Mouse (Mus musculus) forebrain, embryonic 14.5 days (tissue): ENCODE data around the gene Zfp747. TPM values are rescaled to one million over a fixed set of nuclear protein-coding genes. Genes with fewer than 3 reads are reported as not detected.
"Not testable (repeated sequence)": the region's sequence is repeated elsewhere in the genome, so short reads cannot be mapped to it uniquely, and the experiment has no call there.

Experiments
- ATAC-seq: fragments of 200-750 bp; cut with Nextera tagmentation; 2 replicates; pipeline ENCODE4 v1.8.0; 2017; ENCODE audit warnings: mild to moderate bottlenecking, moderate library complexity
- DNase-seq: peaks from one replicate; pipeline ENCODE4 v3.0.0-alpha.2; 2015; ENCODE audit warnings: low spot score
- H3K27ac ChIP-seq: fragments of 300-500 bp; sonication (generic); 2 replicates; pipeline ENCODE4 v1.5.1; 2014; ENCODE audit warnings: low read depth, mild to moderate bottlenecking, control low read depth, low read length, moderate library complexity
- H3K27me3 ChIP-seq: fragments of 300-500 bp; sonication (generic); replicated peaks from 2 replicates; pipeline ENCODE4 v1.6.1; 2014; ENCODE audit warnings: low read length, control low read depth, mixed read lengths; ENCODE audit not compliant: control insufficient read depth, insufficient read depth
- H3K36me3 ChIP-seq: fragments of 300-500 bp; sonication (generic); 2 replicates; pipeline ENCODE4 v1.6.1; 2014; ENCODE audit warnings: low read length, control low read depth; ENCODE audit not compliant: control insufficient read depth, insufficient read depth
- H3K4me1 ChIP-seq: fragments of 300-500 bp; sonication (generic); 2 replicates; pipeline ENCODE4 v1.6.1; 2014; ENCODE audit warnings: antibody characterized with exemption, low read length, control low read depth; ENCODE audit not compliant: control insufficient read depth, insufficient read depth
- H3K4me2 ChIP-seq: fragments of 300-500 bp; sonication (generic); 2 replicates; pipeline ENCODE4 v1.6.1; 2014; ENCODE audit warnings: mild to moderate bottlenecking, control low read depth, low read length
- H3K4me3 ChIP-seq: fragments of 300-500 bp; sonication (generic); 2 replicates; pipeline ENCODE4 v1.5.1; 2014; ENCODE audit warnings: low read depth, low read length, control low read depth
- H3K9ac ChIP-seq: fragments of 300-500 bp; sonication (generic); 2 replicates; pipeline ENCODE4 v1.6.1; 2014; ENCODE audit warnings: mild to moderate bottlenecking, low read length, control low read depth, moderate library complexity
- H3K9me3 ChIP-seq: fragments of 300-500 bp; sonication (generic); replicated peaks from 2 replicates; pipeline ENCODE4 v1.6.1; 2016; ENCODE audit warnings: low read length, control low read depth, mixed read lengths; ENCODE audit not compliant: control insufficient read depth
- WGBS: fragments of 180-500 bp; shearing (Covaris S2); extraction: QIAGEN DNeasy Blood & Tissue Kit; methylation state at CpG from one replicate; pipeline ENCODE4 v1.1.7; 2014; 5-methylcytosine and 5-hydroxymethylcytosine counted together
- polyA plus RNA-seq: library from polyadenylated mRNA; unstranded; fragments of >200 nt; fragmentation: Nextera tagmentation; extraction: Ambion mirVana; gene quantifications from 2 replicates; pipeline ENCODE4 v1.2.1, GENCODE M21; 2014

Gene Zfp747
- polyA plus RNA-seq, 1 experiment from 2014 or later: 4.0 TPM

DNA sequence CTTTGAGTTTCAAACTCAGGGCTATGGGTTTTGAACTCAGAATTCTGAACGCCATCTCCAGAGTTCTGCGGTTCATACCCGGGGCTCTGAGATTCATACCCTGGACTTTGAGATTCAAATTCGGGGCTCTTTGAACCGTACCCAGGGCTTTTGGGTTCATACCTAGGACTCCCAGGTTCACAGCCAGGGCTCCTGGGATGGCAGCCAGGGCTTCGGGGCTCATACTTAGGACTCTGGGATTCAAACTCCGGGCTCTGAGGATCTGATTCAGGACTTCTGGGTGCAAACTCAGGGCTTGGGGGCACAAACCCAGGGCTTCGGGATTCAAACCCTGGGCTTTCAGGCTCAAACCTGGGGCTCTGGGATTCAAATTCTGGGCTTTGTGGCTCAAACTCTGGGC lies 31.5 kb downstream of the Zfp747 start:
- DNase-seq: no peak
- 94% methylated on average over 8 of the region's 8 CpGs for WGBS
- ATAC-seq: no peak

GRCm38 (mm10) chr7:127343351-127344019 lies 32.4 kb downstream of the Zfp747 start:
- Histone ChIP-seq H3K27ac (no peak overlapping the region), H3K4me2 (no peak overlapping the region), H3K27me3 (no peaks in the 10 kb centered on the region), H3K4me1 (0 out of 2 replicates have a peak, but pooled peaks cover 6% of the 10 kb centered on the region), H3K9me3 (no peaks in the 10 kb centered on the region), H3K9ac (no peak overlapping the region), H3K36me3 (peaks cover 17% of the 10 kb centered on the region), H3K4me3 (no peak overlapping the region)
- no peak for DNase-seq
- ATAC-seq: no peak
- WGBS: 92% methylated on average over 38 of the region's 38 CpGs

More for the DNA sequence above, 31.5 kb downstream of the Zfp747 start:
- no peaks in the 10 kb centered on the region for H3K9me3 ChIP-seq
- no peak overlapping the region for H3K27ac ChIP-seq
- H3K36me3 ChIP-seq: peaks cover 17% of the 10 kb centered on the region
- peak overlapping the region; percentile 68 for H3K4me2 ChIP-seq
- peak overlapping the region; percentile 93 for H3K9ac ChIP-seq
- H3K4me1 ChIP-seq: 0 out of 2 replicates have a peak, but pooled peaks cover 6% of the 10 kb centered on the region
- peak overlapping the region; percentile 90 for H3K4me3 ChIP-seq
- H3K27me3 ChIP-seq: no peaks in the 10 kb centered on the region

DNA sequence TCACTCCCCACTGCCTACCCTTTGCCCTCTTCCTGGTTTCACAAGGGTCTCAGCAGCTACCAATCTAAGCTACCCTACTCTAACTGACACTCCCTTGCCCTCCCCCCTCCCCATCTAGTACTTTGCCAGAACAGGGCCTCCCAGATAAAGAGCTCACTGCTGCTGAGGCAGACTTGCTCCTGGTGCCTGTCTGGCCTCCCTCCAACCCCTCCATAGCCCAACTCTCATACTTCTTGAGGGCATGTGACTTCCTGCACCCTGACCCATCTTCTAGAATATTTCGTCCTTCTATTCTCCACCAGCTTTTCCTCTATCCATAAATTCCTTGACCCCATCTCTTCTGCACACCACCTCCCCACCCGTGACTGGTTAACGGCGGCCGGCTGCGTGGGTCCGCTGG lies 33.0 kb downstream of the Zfp747 start:
- no peak for DNase-seq
- ATAC-seq: no peak
- Histone ChIP-seq H3K27me3 (no peaks in the 10 kb centered on the region), H3K4me3 (no peak overlapping the region), H3K4me2 (no peak overlapping the region), H3K9ac (no peak overlapping the region), H3K36me3 (peaks cover 17% of the 10 kb centered on the region), H3K4me1 (0 out of 2 replicates have a peak, but pooled peaks cover 6% of the 10 kb centered on the region), H3K27ac (no peak overlapping the region), H3K9me3 (no peaks in the 10 kb centered on the region)
- 97% methylated on average over 7 of the region's 7 CpGs for WGBS

DNA sequence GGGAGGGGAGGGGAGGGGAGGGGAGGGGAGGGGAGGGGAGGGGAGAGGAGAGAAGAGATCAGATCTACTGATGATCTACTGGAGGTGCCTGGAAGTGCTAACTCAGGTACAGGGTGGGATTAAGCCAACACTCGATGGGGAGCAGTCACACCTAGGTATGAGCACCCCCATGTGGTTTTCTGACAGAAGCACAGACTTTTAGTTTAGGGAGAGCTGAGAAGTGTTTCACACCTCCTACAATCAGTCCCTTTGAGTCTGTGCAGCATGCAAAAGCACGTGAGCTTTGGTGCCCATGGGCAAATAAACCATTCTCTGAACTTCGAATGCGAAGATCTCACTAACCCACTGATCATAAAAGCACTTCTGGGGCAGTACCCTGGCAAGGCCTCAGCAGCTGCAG lies 33.5 kb downstream of the Zfp747 start:
- Histone ChIP-seq H3K4me1 (0 out of 2 replicates have a peak, but pooled peaks cover 6% of the 10 kb centered on the region), H3K27ac (no peak overlapping the region), H3K36me3 (peaks cover 17% of the 10 kb centered on the region), H3K27me3 (no peaks in the 10 kb centered on the region), H3K4me2 (no peak overlapping the region), H3K9me3 (no peaks in the 10 kb centered on the region), H3K9ac (no peak overlapping the region), H3K4me3 (no peak overlapping the region)
- WGBS: 63% methylated on average over 4 of the region's 4 CpGs
- DNase-seq (peak; percentile 24), ATAC-seq (no peak)

DNA sequence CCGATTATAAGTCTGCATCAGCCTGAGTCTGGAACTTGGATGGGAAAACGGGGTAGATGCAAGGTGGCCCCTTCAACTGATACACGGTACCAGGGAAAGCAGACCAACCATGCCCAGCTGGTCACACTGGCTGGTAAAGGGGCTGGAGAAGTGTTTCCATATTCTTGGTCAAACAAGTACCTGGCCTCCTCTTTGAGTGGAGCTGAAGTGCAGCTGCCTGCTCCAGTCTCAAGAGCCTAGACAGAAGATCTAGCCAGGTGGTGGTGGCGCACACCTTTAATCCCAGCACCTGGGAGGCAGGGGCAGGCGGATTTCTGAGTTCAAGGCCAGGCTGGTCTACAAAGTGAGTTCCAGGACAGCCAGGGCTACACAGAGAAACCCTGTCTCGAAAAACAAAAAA lies 34.0 kb downstream of the Zfp747 start:
- not testable (repeated sequence) for ATAC-seq, H3K27me3 ChIP-seq, H3K27ac ChIP-seq, H3K4me3 ChIP-seq, DNase-seq, H3K9me3 ChIP-seq, H3K9ac ChIP-seq, H3K4me1 ChIP-seq, H3K4me2 ChIP-seq
- H3K36me3 ChIP-seq: peaks cover 17% of the 10 kb centered on the region
- 94% methylated on average over 6 of the region's 6 CpGs for WGBS

DNA sequence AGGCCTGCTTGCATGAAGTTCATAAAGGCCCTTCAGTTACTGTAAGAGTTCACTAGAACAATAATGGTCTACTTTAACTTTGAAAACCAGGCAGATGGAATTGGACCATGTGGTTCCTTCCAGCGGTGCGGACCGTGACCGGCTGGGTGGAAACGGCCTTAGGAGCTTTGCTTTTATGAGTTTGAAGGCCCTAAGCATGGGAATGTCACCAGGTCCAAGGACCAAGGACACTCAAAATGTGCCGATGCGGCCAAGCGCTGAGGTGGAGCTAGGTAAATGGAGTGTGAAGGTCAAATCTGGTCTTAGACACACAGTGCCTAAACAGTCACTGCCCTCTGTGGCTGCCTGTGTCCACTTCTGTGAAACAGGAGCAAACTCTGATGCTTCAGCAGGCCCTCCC lies 34.5 kb downstream of the Zfp747 start:
- Histone ChIP-seq H3K27me3 (no peaks in the 10 kb centered on the region), H3K9ac (no peak overlapping the region), H3K36me3 (peaks cover 17% of the 10 kb centered on the region), H3K27ac (no peak overlapping the region), H3K4me3 (no peak overlapping the region), H3K4me2 (no peak overlapping the region), H3K9me3 (no peaks in the 10 kb centered on the region), H3K4me1 (0 out of 2 replicates have a peak, but pooled peaks cover 6% of the 10 kb centered on the region)
- 95% methylated on average over 8 of the region's 8 CpGs for WGBS
- ATAC-seq (no peak), DNase-seq (no peak)

GRCm38 (mm10) chr7:127337636-127338035 lies 38.2 kb downstream of the Zfp747 start:
- WGBS: 81% methylated on average over 4 of the region's 4 CpGs
- H3K27me3 ChIP-seq: no peaks in the 10 kb centered on the region
- H3K36me3 ChIP-seq: peaks cover 3% of the 10 kb centered on the region; the same call in 1 of the 2 replicates
- H3K4me2 ChIP-seq: no peak overlapping the region
- DNase-seq: no peak
- no peaks in the 10 kb centered on the region for H3K4me1 ChIP-seq
- no peak overlapping the region for H3K9ac ChIP-seq
- no peak overlapping the region for H3K4me3 ChIP-seq
- ATAC-seq: no peak
- H3K9me3 ChIP-seq: no peaks in the 10 kb centered on the region
- no peak overlapping the region for H3K27ac ChIP-seq

- Histone ChIP-seq H3K4me3 (no peak overlapping the region), H3K27ac (no peak overlapping the region), H3K4me2 (no peak overlapping the region), H3K27me3 (no peaks in the 10 kb centered on the region), H3K9ac (no peak overlapping the region), H3K9me3 (no peaks in the 10 kb centered on the region), H3K4me1 (no peaks in the 10 kb centered on the region), H3K36me3 (no peaks in the 10 kb centered on the region)
- DNase-seq: no peak
- ATAC-seq: no peak
- 90% methylated on average over 4 of the region's 4 CpGs for WGBS
These were observed 40.2 kb downstream of the Zfp747 start for GRCm38 (mm10) chr7:127335604-127336003.

DNA sequence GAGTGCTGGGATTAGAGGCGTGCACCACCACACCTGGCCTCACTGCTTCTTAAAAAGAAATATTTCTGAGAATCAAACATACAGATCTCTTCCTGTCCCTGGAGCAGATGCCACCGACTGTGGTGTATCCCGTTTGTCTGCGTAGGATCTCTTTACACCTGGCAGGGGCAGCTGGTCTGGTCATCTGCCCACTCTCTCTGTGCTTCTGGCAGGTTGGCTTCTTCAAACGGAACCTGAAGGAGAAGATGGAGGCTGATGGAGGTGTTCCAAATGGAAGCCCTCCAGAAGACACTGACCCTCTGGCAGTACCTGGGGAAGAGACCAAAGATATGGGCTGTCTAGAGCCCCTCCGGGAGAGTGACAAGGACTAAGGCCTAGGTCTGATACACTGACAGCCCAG lies 42.6 kb downstream of the Zfp747 start:
- DNase-seq (no peak), ATAC-seq (no peak)
- Histone ChIP-seq H3K27me3 (no peaks in the 10 kb centered on the region), H3K27ac (no peak overlapping the region), H3K9me3 (no peaks in the 10 kb centered on the region), H3K36me3 (no peaks in the 10 kb centered on the region), H3K4me1 (no peaks in the 10 kb centered on the region), H3K4me3 (no peak overlapping the region), H3K9ac (no peak overlapping the region), H3K4me2 (no peak overlapping the region)
- 91% methylated on average over 6 of the region's 6 CpGs for WGBS
